Mouse (Mus musculus) MEL (cell line): ENCODE results near the gene Mterf1b. TPM values are rescaled to one million over a fixed set of nuclear protein-coding genes. Genes with fewer than 3 reads are reported as not detected.
"Not testable (repeated sequence)": the region's sequence is repeated elsewhere in the genome, so short reads cannot be mapped to it uniquely, and the experiment has no call there.

Experiments
- DNase-seq: peaks from one replicate; pipeline ENCODE4 v3.0.0; 2011; ENCODE audit warnings: low read depth, low spot score
- H3K27ac ChIP-seq: 2 replicates; pipeline ENCODE4 v1.5.1; 2012; ENCODE audit warnings: low read depth, mild to moderate bottlenecking, control low read depth, low read length, moderate library complexity; ENCODE audit not compliant: control insufficient read depth
- H3K27me3 ChIP-seq, 2 experiments: fragments of 150-350 bp in 1 of 2; sonication (generic) in 1 of 2; 2 replicates each; pipeline ENCODE4 v1.6.1; 2012; ENCODE audit warnings: low read length in 2 of 2, mild to moderate bottlenecking in 2 of 2, improper control_type of control experiment in 1 of 2, moderate library complexity in 1 of 2; ENCODE audit not compliant: insufficient read depth in 2 of 2, control insufficient read depth in 1 of 2
- H3K36me3 ChIP-seq, 2 experiments: 2 replicates each; pipeline ENCODE4 v1.6.1; 2012 to 2014; ENCODE audit warnings: low read length in 2 of 2, improper control_type of control experiment in 1 of 2, inconsistent platforms in 1 of 2, mild to moderate bottlenecking in 1 of 2; ENCODE audit not compliant: insufficient read depth in 2 of 2, control insufficient read depth in 1 of 2
- H3K4me1 ChIP-seq, 2 experiments: fragments of 150-350 bp in 1 of 2; sonication (generic) in 1 of 2; 2 replicates each; pipeline ENCODE4 v1.6.1; 2012; ENCODE audit warnings: low read length in 2 of 2, improper control_type of control experiment in 1 of 2, mild to moderate bottlenecking in 1 of 2; ENCODE audit not compliant: insufficient read depth in 2 of 2, control insufficient read depth in 1 of 2
- H3K4me3 ChIP-seq, 2 experiments: fragments of 150-350 bp in 1 of 2; sonication (generic) in 1 of 2; 2 replicates each; pipeline ENCODE4 v1.5.1; 2012; ENCODE audit warnings: low read depth in 2 of 2, low read length in 2 of 2, mild to moderate bottlenecking in 2 of 2, moderate library complexity in 2 of 2, control low read depth in 1 of 2, improper control_type of control experiment in 1 of 2; ENCODE audit not compliant: control insufficient read depth in 1 of 2, insufficient read depth in 1 of 2
- H3K79me2 ChIP-seq: 2 replicates; pipeline ENCODE4 v1.6.1; 2012; ENCODE audit warnings: mild to moderate bottlenecking, low read length, moderate library complexity; ENCODE audit not compliant: control insufficient read depth, poor library complexity, insufficient read depth
- H3K9ac ChIP-seq: 2 replicates; pipeline ENCODE4 v1.6.1; 2012; ENCODE audit warnings: low read depth, mild to moderate bottlenecking, control low read depth, low read length, moderate library complexity; ENCODE audit not compliant: control insufficient read depth, poor library complexity, severe bottlenecking
- H3K9me3 ChIP-seq: fragments of 150-350 bp; sonication (generic); replicated peaks from 2 replicates; pipeline ENCODE4 v1.6.1; 2012; ENCODE audit warnings: mild to moderate bottlenecking, low read length, improper control_type of control experiment, moderate library complexity; ENCODE audit not compliant: insufficient read depth
- BHLHE40 ChIP-seq: IDR thresholded peaks from 2 replicates; pipeline ENCODE4 v1.6.1; 2012; ENCODE audit warnings: low read depth, mild to moderate bottlenecking, inconsistent platforms, low read length, improper control_type of control experiment, borderline replicate concordance
- CTCF ChIP-seq, 3 experiments: IDR thresholded peaks in 2 of 3; conservative IDR thresholded peaks in 1 of 3; 2 replicates each; pipeline ENCODE4 v1.5.1; 2011 to 2012; ENCODE audit warnings: low read length in 3 of 3, low read depth in 2 of 3, mild to moderate bottlenecking in 2 of 3, improper control_type of control experiment in 1 of 3, inconsistent platforms in 1 of 3, mixed read lengths in 1 of 3, moderate library complexity in 1 of 3; ENCODE audit not compliant: control insufficient read depth in 1 of 3, insufficient read depth in 1 of 3, poor library complexity in 1 of 3, severe bottlenecking in 1 of 3
- EP300 ChIP-seq, 2 experiments: IDR thresholded peaks; 2 replicates each; pipeline ENCODE4 v1.6.1; 2011; ENCODE audit warnings: improper control_type of control experiment in 2 of 2, low read length in 2 of 2, low read depth in 1 of 2, mild to moderate bottlenecking in 1 of 2
- ETS1 ChIP-seq: IDR thresholded peaks from 2 replicates; pipeline ENCODE4 v1.6.1; 2012; ENCODE audit warnings: low read depth, mild to moderate bottlenecking, inconsistent platforms, low read length, improper control_type of control experiment, moderate library complexity
- GABPA ChIP-seq: IDR thresholded peaks from 2 replicates; pipeline ENCODE4 v1.6.1; 2012; ENCODE audit warnings: low read depth, mild to moderate bottlenecking, inconsistent platforms, low read length, improper control_type of control experiment, moderate library complexity
- GATA1 ChIP-seq: IDR thresholded peaks from 2 replicates; pipeline ENCODE4 v1.6.1; 2011; ENCODE audit warnings: low read depth, low read length, improper control_type of control experiment
- HCFC1 ChIP-seq: IDR thresholded peaks from 2 replicates; pipeline ENCODE4 v1.6.1; 2012; ENCODE audit warnings: low read depth, mild to moderate bottlenecking, inconsistent platforms, low read length, improper control_type of control experiment, moderate library complexity
- MAX ChIP-seq: IDR thresholded peaks from 2 replicates; pipeline ENCODE4 v1.6.1; 2011; ENCODE audit warnings: low read length, improper control_type of control experiment
- MEF2A ChIP-seq: IDR thresholded peaks from 2 replicates; pipeline ENCODE4 v1.6.1; 2014; ENCODE audit warnings: low read depth, mild to moderate bottlenecking, inconsistent platforms, low read length, improper control_type of control experiment; ENCODE audit not compliant: poor library complexity, insufficient replicate concordance, severe bottlenecking; ENCODE audit errors: extremely low read depth
- MXI1 ChIP-seq: IDR thresholded peaks from 2 replicates; pipeline ENCODE4 v1.6.1; 2011; ENCODE audit warnings: mild to moderate bottlenecking, low read depth, low read length, improper control_type of control experiment
- MYC ChIP-seq: IDR thresholded peaks from 2 replicates; pipeline ENCODE4 v1.6.1; 2011; ENCODE audit warnings: low read depth, mild to moderate bottlenecking, low read length, improper control_type of control experiment, moderate library complexity
- NRF1 ChIP-seq: IDR thresholded peaks from 2 replicates; pipeline ENCODE4 v1.6.1; 2014; ENCODE audit warnings: low read depth, mild to moderate bottlenecking, inconsistent platforms, low read length, improper control_type of control experiment, moderate library complexity; ENCODE audit not compliant: poor library complexity, insufficient read depth, severe bottlenecking
- POLR2A ChIP-seq, 2 experiments: IDR thresholded peaks; 2 replicates each; pipeline ENCODE4 v1.6.1; 2011 to 2012; ENCODE audit warnings: low read length in 2 of 2, mild to moderate bottlenecking in 2 of 2, control low read depth in 1 of 2, improper control_type of control experiment in 1 of 2, low read depth in 1 of 2, moderate library complexity in 1 of 2; ENCODE audit not compliant: control insufficient read depth in 1 of 2, insufficient read depth in 1 of 2, poor library complexity in 1 of 2
- POLR2AphosphoS5 ChIP-seq: IDR thresholded peaks from 2 replicates; pipeline ENCODE4 v1.6.1; 2012; ENCODE audit warnings: low read depth, borderline replicate concordance, mild to moderate bottlenecking, inconsistent platforms, low read length, moderate library complexity, mixed read lengths
- RCOR1 ChIP-seq: IDR thresholded peaks from 2 replicates; pipeline ENCODE4 v1.6.1; 2012; ENCODE audit warnings: low read depth, mild to moderate bottlenecking, inconsistent platforms, low read length, improper control_type of control experiment
- SIN3A ChIP-seq: IDR thresholded peaks from 2 replicates; pipeline ENCODE4 v1.6.1; 2012; ENCODE audit warnings: low read length, improper control_type of control experiment, inconsistent platforms
- SMC3 ChIP-seq: IDR thresholded peaks from 2 replicates; pipeline ENCODE4 v1.6.1; 2011; ENCODE audit warnings: low read depth, low read length, improper control_type of control experiment
- TBP ChIP-seq: IDR thresholded peaks from 2 replicates; pipeline ENCODE4 v1.8.0; 2011; ENCODE audit warnings: low read depth, low read length, improper control_type of control experiment
- TCF12 ChIP-seq: IDR thresholded peaks from 2 replicates; pipeline ENCODE4 v1.6.1; 2014; ENCODE audit warnings: low read depth, mild to moderate bottlenecking, inconsistent platforms, low read length, improper control_type of control experiment, moderate library complexity
- UBTF ChIP-seq: IDR thresholded peaks from 2 replicates; pipeline ENCODE4 v1.6.1; 2012; ENCODE audit warnings: low read depth, mild to moderate bottlenecking, inconsistent platforms, low read length, improper control_type of control experiment, moderate library complexity, borderline replicate concordance; ENCODE audit not compliant: insufficient read depth
- USF1 ChIP-seq: IDR thresholded peaks from 2 replicates; pipeline ENCODE4 v1.6.1; 2014; ENCODE audit warnings: low read depth, mild to moderate bottlenecking, inconsistent platforms, low read length, improper control_type of control experiment, moderate library complexity
- USF2 ChIP-seq, 2 experiments: IDR thresholded peaks; 2 replicates each; pipeline ENCODE4 v1.6.1; 2011 to 2012; ENCODE audit warnings: improper control_type of control experiment in 2 of 2, low read length in 2 of 2, borderline replicate concordance in 1 of 2, inconsistent platforms in 1 of 2, low read depth in 1 of 2, mild to moderate bottlenecking in 1 of 2; ENCODE audit not compliant: insufficient read depth in 1 of 2
- ZMIZ1 ChIP-seq: IDR thresholded peaks from 2 replicates; pipeline ENCODE4 v1.6.1; 2012; ENCODE audit warnings: low read depth, mild to moderate bottlenecking, inconsistent platforms, low read length, improper control_type of control experiment, moderate library complexity
- polyA plus RNA-seq, 2 experiments: library from polyadenylated mRNA; stranded (reverse) in 1 of 2; unstranded in 1 of 2; fragments of >175 nt in 1 of 2; fragments of >200 nt in 1 of 2; gene quantifications; 2 replicates each; pipeline versions ENCODE4 v1.2.1 to v1.2.4; 2012; ENCODE audit warnings: low replicate concordance in 2 of 2, low read depth in 1 of 2; ENCODE audit not compliant: insufficient read length in 2 of 2, insufficient read depth in 1 of 2, missing spikeins in 1 of 2
- total RNA-seq: library from RNA; depleted of rRNA; stranded (reverse); fragments of 300-350 nt; gene quantifications from 2 replicates; pipeline ENCODE4 v1.2.3, GENCODE M21; 2012

Mterf1b gene
- total and polyA plus RNA-seq, 3 experiments = 0.92 to 2.0 TPM; not detected in 1

GRCm38 (mm10) chr5:4192481-4193246 lies 497 bp downstream of the Mterf1b start:
- H3K27me3 ChIP-seq, H3K79me2 ChIP-seq, H3K4me1 ChIP-seq, H3K9me3 ChIP-seq, H3K36me3 ChIP-seq: not testable (repeated sequence)
- Histone ChIP-seq H3K4me3 (peak overlapping the region; percentile 62 to 100), H3K9ac (peak overlapping the region; percentile 95), H3K27ac (peak overlapping the region; percentile 49)
- TF ChIP-seq HCFC1 = peak; percentile 33; the same call in 1 of the 2 replicates
- peak; percentile 9; the same call in 1 of the 2 replicates for TF ChIP-seq SIN3A
- DNase-seq = peak; percentile 59

GRCm38 (mm10) chr5:4193247-4193628 lies 1.1 kb downstream of the Mterf1b start:
- peak overlapping the region; percentile 95 for H3K9ac ChIP-seq
- peak; percentile 53 for DNase-seq

More at GRCm38 (mm10) chr5:4193247-4193628, 1.1 kb downstream of the Mterf1b start:
- Histone ChIP-seq H3K27me3 (no peaks in the 10 kb centered on the region), H3K36me3 (peaks cover 0 to 6% of the 10 kb centered on the region in 2 experiments; a peak in 2 of 4 replicates), H3K4me1 (peaks cover 0 to 2% of the 10 kb centered on the region in 2 experiments; a peak in 2 of 4 replicates), H3K79me2 (0 out of 2 replicates have a peak, but pooled peaks cover 1% of the 10 kb centered on the region), H3K9me3 (no peaks in the 10 kb centered on the region), H3K27ac (0 out of 2 replicates have a peak overlapping the region, but pooled peaks have one; percentile 25), H3K4me3 (peak overlapping the region; percentile 62 to 100)
- TF ChIP-seq RCOR1 = no peak
- TF ChIP-seq CTCF (IDR thresholded peaks at IDR 0.05 in 2 of 3, conservative IDR thresholded peaks at IDR 0.05 in 1 of 3; ENCODE audit: control insufficient read depth in 1 of 3, insufficient read depth in 1 of 3, low read depth in 2 of 3, low read length in 3 of 3, poor library complexity in 1 of 3, severe bottlenecking in 1 of 3) = no peak
- TF ChIP-seq MXI1 = peak; percentile 82
- TF ChIP-seq MEF2A = no peak
- no peak for TF ChIP-seq TCF12
- TF ChIP-seq BHLHE40 = peak; percentile 84
- TF ChIP-seq MYC = peak; percentile 38; the same call in 1 of the 2 replicates
- no peak for TF ChIP-seq USF2 (IDR thresholded peaks at IDR 0.05; ENCODE audit: borderline replicate concordance in 1 of 2, insufficient read depth in 1 of 2, low read depth in 1 of 2, low read length in 2 of 2)
- TF ChIP-seq SIN3A = peak; percentile 19; the same call in 1 of the 2 replicates
- no peak for TF ChIP-seq HCFC1
- TF ChIP-seq USF1 = no peak
- TF ChIP-seq SMC3 = no peak
- TF ChIP-seq ETS1 = peak; percentile 39; the same call in 1 of the 2 replicates
- TF ChIP-seq NRF1 = no peak
- no peak for TF ChIP-seq UBTF
- no peak for TF ChIP-seq POLR2AphosphoS5
- TF ChIP-seq POLR2A (IDR thresholded peaks at IDR 0.05; ENCODE audit: control insufficient read depth in 1 of 2, insufficient read depth in 1 of 2, low read depth in 1 of 2, low read length in 2 of 2, poor library complexity in 1 of 2) = no peak
- TF ChIP-seq EP300 (IDR thresholded peaks at IDR 0.05; ENCODE audit: low read depth in 1 of 2, low read length in 2 of 2) = 0 out of 4 replicates have a peak, but pooled peaks of 1 of the 2 experiments have one; percentile 32
- no peak for TF ChIP-seq TBP
- no peak for TF ChIP-seq ZMIZ1
- peak; percentile 42; the same call in 1 of the 2 replicates for TF ChIP-seq GATA1
- no peak for TF ChIP-seq GABPA
- peak; percentile 91 for TF ChIP-seq MAX
